Mouse (Mus musculus): ENCODE results near the gene Bco1.

Gene Bco1

GRCm38 (mm10) chr8:117156866-117157768, 61.5 kb downstream of the Bco1 start:
- DNase-seq: no peak

- peak; percentile 95 for DNase-seq
Observed at GRCm38 (mm10) chr8:117157769-117158091, 62.1 kb downstream of the Bco1 start.

- peak; percentile 50 for DNase-seq
Observed at GRCm38 (mm10) chr8:117158135-117158761, 62.6 kb downstream of the Bco1 start, which contains the start of gene Gan. TSS of gene Gan (plus strand) at chr8:117158135.

- peak; percentile 44 for DNase-seq
Observed at GRCm38 (mm10) chr8:117159031-117159430, 63.4 kb downstream of the Bco1 start.

- no peak for DNase-seq
Observed at GRCm38 (mm10) chr8:117164912-117165311, 69.3 kb downstream of the Bco1 start.

GRCm38 (mm10) chr8:117165542-117165941, 69.9 kb downstream of the Bco1 start:
- DNase-seq: no peak

- DNase-seq: no peak
Observed at GRCm38 (mm10) chr8:117166515-117166914, 70.9 kb downstream of the Bco1 start.

- DNase-seq: no peak
Observed at GRCm38 (mm10) chr8:117167243-117167883, 71.7 kb downstream of the Bco1 start.

GRCm38 (mm10) chr8:117168378-117168777, 72.7 kb downstream of the Bco1 start:
- DNase-seq: no peak

GRCm38 (mm10) chr8:117171826-117172225, 76.2 kb downstream of the Bco1 start:
- DNase-seq: peak; percentile 10

- peak; percentile 20 for DNase-seq
Observed at GRCm38 (mm10) chr8:117172904-117173303, 77.2 kb downstream of the Bco1 start.

GRCm38 (mm10) chr8:117173690-117174089, 78.0 kb downstream of the Bco1 start:
- DNase-seq: no peak

GRCm38 (mm10) chr8:117174536-117174935, 78.9 kb downstream of the Bco1 start:
- no peak for DNase-seq

GRCm38 (mm10) chr8:117176308-117176707, 80.7 kb downstream of the Bco1 start:
- peak; percentile 11 for DNase-seq

- no peak for DNase-seq
Observed at GRCm38 (mm10) chr8:117177236-117177635, 81.6 kb downstream of the Bco1 start.

- no peak for DNase-seq
Observed at GRCm38 (mm10) chr8:117178039-117178438, 82.4 kb downstream of the Bco1 start.

- no peak for DNase-seq
Observed at GRCm38 (mm10) chr8:117178676-117179075, 83.0 kb downstream of the Bco1 start.

GRCm38 (mm10) chr8:117182746-117183145, 87.1 kb downstream of the Bco1 start:
- no peak for DNase-seq

All from kidney, adult 11 months (tissue).